Mouse (Mus musculus): Measurements from ENCODE around the gene Slc30a9.

DNA sequence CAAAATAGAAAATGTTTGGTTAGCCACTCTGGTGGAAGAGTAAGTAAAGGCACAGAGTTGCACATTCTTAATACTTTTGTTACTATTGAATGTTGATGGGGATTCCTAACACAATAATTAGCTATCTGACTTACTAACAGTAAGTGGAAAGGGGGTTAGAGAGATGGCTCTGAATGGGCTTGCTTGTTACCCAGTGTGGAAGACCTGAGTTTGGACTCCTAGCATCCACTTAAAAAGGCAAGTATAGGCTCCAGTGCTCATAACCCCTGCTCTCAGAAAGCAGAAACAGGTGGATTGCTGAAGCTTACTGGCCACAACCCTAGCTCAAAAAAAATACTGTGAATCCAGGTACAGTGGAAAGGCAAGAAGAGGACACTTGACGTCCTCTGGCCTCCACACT lies 10.6 kb upstream of the Slc30a9 start:
- TF ChIP-seq CTCF (IDR thresholded peaks at IDR 0.05; ENCODE audit: low read depth) (no peak), EP300 (IDR thresholded peaks at IDR 0.05; ENCODE audit: low read depth) (no peak)

All from liver, postnatal 0 days (tissue).